Mouse (Mus musculus) embryonic facial prominence, embryonic 14.5 days (tissue): ENCODE results near the gene Gm49373. TPM values are rescaled to one million over a fixed set of nuclear protein-coding genes. Genes with fewer than 3 reads are reported as not detected.
A peak's percentile ranks its signal among the peaks of the same experiment; 100 is the strongest.

Experiments
- ATAC-seq: fragments of 200-750 bp; cut with Nextera tagmentation; 2 replicates; pipeline ENCODE4 v1.8.0; 2017; ENCODE audit warnings: low read depth, moderate number of reproducible peaks, moderate TSS enrichment
- DNase-seq: peaks from one replicate; pipeline ENCODE4 v3.0.0-alpha.2; 2015; ENCODE audit warnings: low spot score
- H3K27ac ChIP-seq: fragments of 300-500 bp; sonication (generic); replicated peaks from 2 replicates; pipeline ENCODE4 v1.5.1; 2014; ENCODE audit warnings: low read depth, mild to moderate bottlenecking, low read length, moderate library complexity
- H3K27me3 ChIP-seq: fragments of 300-500 bp; sonication (generic); replicated peaks from 2 replicates; pipeline ENCODE4 v1.6.1; 2014; ENCODE audit warnings: low read length; ENCODE audit not compliant: control insufficient read depth, insufficient read depth
- H3K36me3 ChIP-seq: fragments of 300-500 bp; sonication (generic); 2 replicates; pipeline ENCODE4 v1.6.1; 2014; ENCODE audit warnings: low read length, mixed read lengths; ENCODE audit not compliant: control insufficient read depth, insufficient read depth
- H3K4me1 ChIP-seq: fragments of 300-500 bp; sonication (generic); 2 replicates; pipeline ENCODE4 v1.6.1; 2014; ENCODE audit warnings: antibody characterized with exemption, low read length; ENCODE audit not compliant: control insufficient read depth, insufficient read depth
- H3K4me2 ChIP-seq: fragments of 300-500 bp; sonication (generic); 2 replicates; pipeline ENCODE4 v1.6.1; 2014; ENCODE audit warnings: low read depth, mild to moderate bottlenecking, low read length, moderate library complexity, mixed read lengths
- H3K4me3 ChIP-seq: fragments of 300-500 bp; sonication (generic); 2 replicates; pipeline ENCODE4 v1.5.1; 2014; ENCODE audit warnings: low read depth, mild to moderate bottlenecking, low read length
- H3K9ac ChIP-seq: fragments of 300-500 bp; sonication (generic); 2 replicates; pipeline ENCODE4 v1.6.1; 2014; ENCODE audit warnings: low read depth, mild to moderate bottlenecking, low read length, moderate library complexity, mixed read lengths
- H3K9me3 ChIP-seq: fragments of 300-500 bp; sonication (generic); 2 replicates; pipeline ENCODE4 v1.6.1; 2016; ENCODE audit warnings: low read length; ENCODE audit not compliant: control insufficient read depth
- WGBS: fragments of 180-500 bp; shearing (Covaris S2); extraction: QIAGEN DNeasy Blood & Tissue Kit; methylation state at CpG from one replicate; pipeline ENCODE4 v1.1.7; 2014; 5-methylcytosine and 5-hydroxymethylcytosine counted together
- microRNA counts: library from miRNA; unstranded; fragments of <30 nt; microRNA quantifications from one replicate; lab custom pipeline; 2017
- microRNA-seq: library from miRNA; unstranded; fragments of <30 nt; microRNA quantifications from one replicate; pipeline ENCODE4, GENCODE M21; 2016; ENCODE audit warnings: borderline number of aligned reads
- polyA plus RNA-seq: library from polyadenylated mRNA; unstranded; fragments of >200 nt; fragmentation: Nextera tagmentation; extraction: Ambion mirVana; gene quantifications from 2 replicates; pipeline ENCODE4 v1.2.1, GENCODE M21; 2014

Gene Gm49373
- polyA plus RNA-seq, 1 experiment from 2014 or later, result not detected

DNA sequence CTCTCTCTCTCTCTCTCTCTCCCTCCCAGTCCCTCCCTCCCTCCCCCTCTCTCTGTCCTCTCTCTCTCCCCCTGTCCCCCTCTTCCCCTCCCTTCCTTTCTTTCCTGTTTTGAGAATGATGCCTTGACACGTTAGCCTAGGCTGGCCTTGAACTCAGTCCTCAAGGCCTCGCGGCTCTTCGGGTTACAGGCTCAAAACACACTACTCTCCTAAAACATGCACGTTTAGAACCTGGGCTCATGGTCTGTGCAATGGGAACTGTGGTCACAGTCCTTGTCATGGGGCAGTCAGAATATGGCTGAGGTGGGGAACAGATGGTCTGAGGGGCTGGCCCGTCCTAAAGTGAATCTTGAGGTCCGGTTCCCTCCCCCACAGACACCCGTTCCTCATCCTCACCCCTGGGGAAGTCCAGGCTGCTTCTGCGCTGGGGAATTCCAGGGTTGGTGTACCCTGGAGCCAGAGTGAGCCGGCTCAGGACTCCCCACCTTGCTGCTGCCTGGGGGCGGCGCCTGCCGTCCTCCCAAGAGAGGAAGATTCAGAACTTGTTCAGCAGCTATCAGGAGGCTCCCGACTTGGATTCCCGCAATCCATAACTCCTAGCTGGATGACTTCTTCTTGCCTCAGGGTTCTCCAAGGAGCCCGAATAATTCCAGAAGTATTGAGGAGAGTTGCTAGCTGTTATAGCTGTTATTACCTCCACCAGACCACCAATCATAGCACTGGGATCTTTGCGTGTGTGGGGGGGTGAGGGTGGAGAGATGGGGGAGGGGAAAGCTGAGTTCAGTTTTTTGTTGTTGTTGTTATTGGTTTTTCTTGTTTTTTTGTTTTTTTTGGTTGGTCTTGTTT, 56.3 kb downstream of the Gm49373 start:
- peak overlapping the region; percentile 68 for H3K4me2 ChIP-seq
- DNase-seq (peak; percentile 39), ATAC-seq (0 out of 2 replicates have a peak, but pooled peaks have one; percentile 21)
- no peaks in the 10 kb centered on the region for H3K9me3 ChIP-seq
- 4% methylated on average over 17 of the region's 17 CpGs for WGBS
- H3K9ac ChIP-seq, result peak overlapping the region; percentile 54
- no peaks in the 10 kb centered on the region for H3K36me3 ChIP-seq
- peak overlapping the region; percentile 43 for H3K4me3 ChIP-seq
- H3K27ac ChIP-seq, result no peak overlapping the region
- peaks cover 33% of the 10 kb centered on the region for H3K27me3 ChIP-seq
- no peaks in the 10 kb centered on the region for H3K4me1 ChIP-seq

DNA sequence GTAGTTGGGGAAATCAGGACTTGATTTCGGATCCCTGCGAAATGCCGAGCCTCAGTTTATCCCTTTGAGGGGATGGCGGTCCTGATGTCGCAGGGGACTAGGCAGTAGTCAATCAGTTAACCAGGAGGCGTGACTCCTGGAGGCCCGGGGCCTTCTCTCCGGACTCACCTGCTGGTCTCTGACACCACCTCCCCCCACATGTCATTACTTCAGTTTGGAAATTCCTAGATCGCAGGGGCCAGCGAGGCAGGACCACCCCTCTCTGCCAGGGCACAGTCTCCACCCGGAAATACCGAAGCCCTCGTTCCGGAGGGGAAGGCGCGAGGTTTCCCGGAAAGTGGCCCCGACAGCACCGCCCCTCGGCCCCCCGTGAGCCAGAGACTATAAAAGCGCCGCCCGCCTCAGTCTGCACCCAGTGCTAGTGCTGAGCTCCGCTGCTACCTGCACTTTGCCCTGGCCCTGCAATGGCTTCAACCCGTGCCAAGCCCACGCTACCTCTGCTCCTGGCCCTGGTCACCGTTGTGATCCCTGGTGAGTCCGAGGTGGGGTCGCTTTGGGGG, 57.2 kb downstream of the Gm49373 start, which contains the start of gene Icam1:
TSS of gene Icam1 (plus strand) at position 415 of the 560 bp plus-strand sequence.
- WGBS, result under 1% methylated on average over 21 of the region's 30 CpGs
- no peak within 1 kb of the TSS for H3K27ac ChIP-seq
- H3K4me2 ChIP-seq, result peak within 1 kb of the TSS; percentile 68
- H3K9ac ChIP-seq, result peak within 1 kb of the TSS; percentile 54
- peak; percentile 48 for ATAC-seq
- H3K4me3 ChIP-seq, result peak within 1 kb of the TSS; percentile 43
- no peaks in the 10 kb centered on the region for H3K4me1 ChIP-seq
- H3K36me3 ChIP-seq, result no peaks in the 10 kb centered on the region
- no peaks in the 10 kb centered on the region for H3K9me3 ChIP-seq
- peaks cover 33% of the 10 kb centered on the region for H3K27me3 ChIP-seq
- DNase-seq, result peak; percentile 52

DNA sequence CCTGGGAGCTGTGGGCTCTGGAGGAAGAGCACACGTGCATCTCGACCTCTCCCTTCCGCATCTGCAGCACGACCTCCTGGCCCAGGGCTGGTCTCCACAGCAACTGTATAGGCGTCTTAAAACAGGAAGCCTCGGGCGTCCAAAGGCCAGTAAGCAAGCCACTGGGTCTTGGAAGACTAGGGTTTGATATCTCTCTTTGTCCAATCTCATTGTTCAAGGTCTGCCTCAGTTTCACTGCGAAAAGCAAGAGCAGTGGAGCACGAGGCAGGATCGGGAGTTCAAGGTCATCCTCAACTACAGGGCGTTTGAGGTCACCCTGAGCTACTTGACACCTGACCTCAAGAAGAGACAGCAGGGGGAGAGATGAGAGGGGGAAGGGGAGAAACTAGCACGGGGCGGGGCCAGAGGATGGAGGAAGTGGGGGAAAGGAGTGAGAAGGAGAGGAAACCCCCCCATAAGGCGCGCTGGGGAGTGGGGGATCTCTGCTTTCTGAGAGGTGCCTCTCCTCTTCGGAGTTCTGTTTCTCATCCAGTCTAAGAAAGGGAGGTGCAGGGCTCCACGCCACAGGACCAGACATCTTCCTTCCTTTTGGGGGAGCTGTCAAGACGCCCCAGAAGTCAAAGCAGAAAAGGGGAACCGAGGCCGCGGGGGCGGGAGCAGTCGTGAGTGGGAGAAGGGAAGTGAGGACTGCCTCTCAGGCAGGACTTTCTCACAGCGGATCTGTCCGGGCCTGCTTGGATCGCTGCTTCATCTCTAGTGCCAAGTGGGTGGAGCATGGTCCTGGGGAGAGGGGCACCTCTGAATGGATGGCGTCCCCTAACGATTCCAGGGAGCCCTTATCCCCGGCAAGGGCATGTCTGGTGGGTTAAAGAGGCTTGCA, 58.0 kb downstream of the Gm49373 start:
- WGBS, result 2% methylated on average over 23 of the region's 29 CpGs
- Histone ChIP-seq H3K4me1 (no peaks in the 10 kb centered on the region), H3K4me2 (peak overlapping the region; percentile 68), H3K4me3 (peak overlapping the region; percentile 43), H3K27me3 (peaks cover 33% of the 10 kb centered on the region), H3K36me3 (no peaks in the 10 kb centered on the region), H3K9ac (peak overlapping the region; percentile 54), H3K27ac (no peak overlapping the region), H3K9me3 (no peaks in the 10 kb centered on the region)
- ATAC-seq (peak; percentile 69), DNase-seq (peak; percentile 77)

MicroRNA genes within 50 kb of the gene (microRNA counts, 519-probe panel; counts per million panel counts)
- 2,781 counts per million, percentile 61 among the panel's probes with 10 or more counts for microRNA mmu-miR-1900 (lab: Ali Mortazavi, UCI)

Small RNA genes within 50 kb of the gene (microRNA-seq; reads per million reads assigned to microRNA genes)
- gene Mir1900, result not detected
- not detected for gene Mir7082

Other genes starting within 250 kb of the Gm49373 start
- 4.8 and 6.3 TPM in 2 replicates for gene A230050P20Rik, start 204.5 kb downstream of the Gm49373 start, polyA plus RNA-seq
- 3.4 and 4.2 TPM in 2 replicates for gene Angptl6, start 193.4 kb downstream of the Gm49373 start, polyA plus RNA-seq
- 65.7 and 76.3 TPM in 2 replicates for gene Ppan, start 184.9 kb downstream of the Gm49373 start, polyA plus RNA-seq
- 245 and 273 TPM in 2 replicates for gene Eif3g, start 174.5 kb downstream of the Gm49373 start, polyA plus RNA-seq
- 46.8 and 56.5 TPM in 2 replicates for gene Dnmt1, start 113.2 kb downstream of the Gm49373 start, polyA plus RNA-seq
- 54.5 and 59.6 TPM in 2 replicates for gene S1pr2, start 96.3 kb downstream of the Gm49373 start, polyA plus RNA-seq
- 110 and 119 TPM in 2 replicates for gene Mrpl4, start 70.4 kb downstream of the Gm49373 start, polyA plus RNA-seq
- gene Icam1, start 57.1 kb downstream of the Gm49373 start, polyA plus RNA-seq, result 18.6 and 20.0 TPM in 2 replicates
- gene Icam4, start 43.7 kb downstream of the Gm49373 start, polyA plus RNA-seq, result 0.65 and 0.69 TPM in 2 replicates
- 0.19 TPM in 1 of 2 replicates, not detected in the other for gene Icam5, start 41.0 kb downstream of the Gm49373 start, polyA plus RNA-seq
- 0.87 and 1.2 TPM in 2 replicates for gene Zglp1, start 6.0 kb downstream of the Gm49373 start, polyA plus RNA-seq
- 60.8 and 62.7 TPM in 2 replicates for gene Fdx1l, start 518 bp upstream of the Gm49373 start, polyA plus RNA-seq
- 1.2 and 1.4 TPM in 2 replicates for gene Gm38431, start 18.9 kb upstream of the Gm49373 start, polyA plus RNA-seq
- gene Raver1, start 18.9 kb upstream of the Gm49373 start, polyA plus RNA-seq, result 64.2 and 71.4 TPM in 2 replicates
- gene Tyk2, start 58.1 kb upstream of the Gm49373 start, polyA plus RNA-seq, result 9.8 and 11.6 TPM in 2 replicates
- gene Cdc37, start 76.9 kb upstream of the Gm49373 start, polyA plus RNA-seq, result 259 and 298 TPM in 2 replicates
- 6.2 and 6.9 TPM in 2 replicates for gene Pde4a, start 92.6 kb upstream of the Gm49373 start, polyA plus RNA-seq
- 43.0 and 49.6 TPM in 2 replicates for gene Keap1, start 166.3 kb upstream of the Gm49373 start, polyA plus RNA-seq
- gene S1pr5, start 175.3 kb upstream of the Gm49373 start, polyA plus RNA-seq, result 0.96 and 1.3 TPM in 2 replicates
- 26.3 and 35.5 TPM in 2 replicates for gene Atg4d, start 192.2 kb upstream of the Gm49373 start, polyA plus RNA-seq
- 11.0 and 14.4 TPM in 2 replicates for gene Kri1, start 214.9 kb upstream of the Gm49373 start, polyA plus RNA-seq
- 57.2 and 57.7 TPM in 2 replicates for gene Cdkn2d, start 218.3 kb upstream of the Gm49373 start, polyA plus RNA-seq
- gene Ap1m2, start 239.2 kb upstream of the Gm49373 start, polyA plus RNA-seq, result 20.8 and 22.7 TPM in 2 replicates
- 111 and 132 TPM in 2 replicates for gene Slc44a2, start 247.6 kb upstream of the Gm49373 start, polyA plus RNA-seq